Mouse (Mus musculus) liver, embryonic 14.5 days (tissue): ENCODE measurements around the gene Eml4.

Experiments
- CTCF ChIP-seq: IDR thresholded peaks from 2 replicates; pipeline ENCODE4 v1.5.1; 2016; ENCODE audit warnings: antibody characterized with exemption, low read depth, control low read depth
- EP300 ChIP-seq: IDR thresholded peaks from 2 replicates; pipeline ENCODE4 v1.6.1; 2016; ENCODE audit warnings: antibody characterized with exemption, low read depth

DNA sequence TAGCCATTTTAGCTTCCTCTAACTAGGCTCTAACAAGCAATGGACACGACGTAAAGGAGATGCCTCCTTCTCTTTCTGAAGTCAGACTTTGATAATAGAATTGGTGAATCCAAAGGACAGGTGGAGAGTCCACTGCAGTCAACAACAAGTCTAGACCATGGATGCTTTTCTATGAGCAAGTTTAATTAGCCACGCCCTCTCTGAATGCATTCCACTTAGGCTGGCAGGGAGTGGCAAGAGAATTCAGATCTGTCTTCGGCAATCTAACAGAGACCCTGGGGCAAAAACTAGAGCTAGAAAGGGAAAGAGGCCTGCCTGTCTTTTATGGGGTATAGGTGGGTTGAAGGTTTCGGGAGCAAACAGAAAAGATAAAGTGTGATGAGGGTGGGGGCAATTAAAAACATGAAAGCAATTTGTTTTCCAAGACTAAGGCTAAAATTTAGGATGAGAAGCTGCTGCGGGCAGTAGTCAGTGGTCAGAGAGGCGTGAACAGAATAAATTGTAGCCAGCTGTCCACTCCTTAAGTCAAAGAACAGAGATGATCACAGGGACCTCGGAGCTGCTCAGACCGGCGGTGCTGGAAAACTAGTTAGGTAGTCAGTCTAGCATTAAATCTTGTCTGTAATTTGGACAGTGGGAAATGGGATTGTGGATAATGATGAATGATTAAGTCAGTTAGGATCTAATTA lies 27.2 kb downstream of the Eml4 start:
- no peak for TF ChIP-seq CTCF
- TF ChIP-seq EP300: no peak
